Mouse (Mus musculus) sigmoid colon, adult 10 weeks (tissue): ENCODE results near the gene Gpr84. TPM values are rescaled to one million over a fixed set of nuclear protein-coding genes. Genes with fewer than 3 reads are reported as not detected.

Experiments
- polyA plus RNA-seq: library from polyadenylated mRNA; stranded (reverse); fragments of 350-450 nt; fragmentation: Illumina TruSeq; extraction: RNeasy Lipid Tissue Mini Kit (QIAGEN cat#74804); gene quantifications from one replicate; pipeline ENCODE4 v1.2.3, GENCODE M21; 2014; ENCODE audit warnings: low read depth, low replicate concordance

Gpr84 gene
- not detected for polyA plus RNA-seq

DNA sequence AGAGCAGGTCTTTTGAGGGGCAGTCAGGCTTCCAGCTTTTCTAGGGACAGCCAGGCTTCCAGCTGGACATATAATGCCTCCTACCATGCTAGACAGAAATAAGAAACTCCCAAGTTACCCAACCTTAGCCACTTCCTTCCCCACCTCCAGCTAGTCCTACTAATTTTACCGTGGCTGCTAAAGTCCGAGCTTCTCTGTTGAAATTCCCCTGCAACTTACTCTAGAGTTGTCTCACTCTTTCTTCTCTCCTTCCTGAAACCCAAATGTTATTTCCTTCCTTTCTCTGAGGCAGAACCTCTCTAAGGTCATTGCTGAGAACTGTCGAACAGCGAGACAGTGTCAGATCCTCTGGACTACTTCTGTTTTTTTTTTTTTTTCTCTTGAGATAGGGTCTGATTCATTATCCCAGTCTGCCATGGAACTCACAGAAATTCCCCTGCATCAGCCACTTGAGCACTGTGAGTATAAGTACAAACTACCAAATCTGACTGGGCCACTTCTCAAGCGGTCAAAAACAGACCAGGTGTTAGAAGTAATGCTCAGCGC lies at the start of gene Gpr84:
Gpr84 (minus strand) TSS at position 248 of the 546 bp plus-strand sequence.

DNA sequence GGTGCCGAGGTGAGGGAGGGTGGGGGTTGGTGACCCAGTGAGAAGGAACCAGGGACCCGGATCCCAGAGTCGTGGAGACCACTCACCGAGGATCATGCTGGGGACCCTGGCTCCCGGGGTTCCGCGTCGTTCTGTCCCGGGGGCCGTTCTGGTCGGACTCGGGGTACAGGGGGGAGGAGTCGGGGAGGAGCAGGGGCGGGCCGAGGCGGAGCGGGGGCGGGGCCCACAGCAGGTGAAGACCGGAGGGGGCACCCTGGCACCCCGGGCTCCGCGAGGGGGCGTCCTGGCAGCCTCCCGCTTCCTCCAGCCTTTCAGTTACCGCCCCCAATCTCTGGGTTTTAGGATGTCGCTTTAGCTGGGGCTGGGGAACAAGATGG lies 29.5 kb upstream of the Gpr84 start, which contains the start of gene Zfp385a:
Zfp385a (minus strand) TSS at position 133 of the 377 bp plus-strand sequence.

DNA sequence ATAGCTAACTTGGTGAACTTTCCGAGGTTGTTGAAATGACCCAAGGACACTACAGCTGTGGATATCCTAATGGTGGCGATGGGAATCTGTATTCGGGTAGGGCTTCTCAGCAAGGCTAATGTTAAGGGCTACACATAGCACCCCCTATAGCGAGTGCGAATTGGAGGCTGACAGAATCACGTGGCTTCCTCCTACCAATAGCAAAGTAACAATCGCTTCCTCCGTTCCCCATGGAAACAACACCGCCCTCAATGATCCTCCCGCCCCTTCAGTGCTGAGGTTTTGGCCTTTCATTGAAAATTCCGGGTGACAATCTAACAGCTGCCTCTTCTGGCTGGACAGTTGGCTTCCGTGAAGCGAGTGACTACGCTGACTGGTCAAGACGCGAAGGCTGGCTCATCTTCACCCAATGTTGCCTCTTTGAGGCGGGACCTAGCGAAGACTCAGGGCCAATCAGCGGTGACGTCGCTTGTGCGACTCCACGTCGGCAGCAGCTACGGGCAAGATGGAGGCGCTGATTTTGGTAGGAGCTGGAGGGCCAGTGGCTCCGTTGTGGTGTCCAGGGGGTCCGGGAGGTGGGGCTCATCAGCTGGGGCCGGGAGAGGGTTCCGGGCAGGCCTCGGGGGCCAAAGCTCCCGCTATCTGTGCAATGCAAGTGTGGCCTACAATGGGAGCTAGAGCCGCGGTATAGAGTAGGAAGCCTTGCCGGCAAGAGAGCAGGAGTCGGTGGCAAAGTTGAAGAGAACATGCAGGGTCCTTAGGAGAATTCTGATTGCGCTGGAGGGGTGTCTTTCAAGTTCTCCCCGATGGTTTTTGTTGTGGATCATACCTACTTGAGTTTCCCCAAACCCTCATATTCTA lies 37.8 kb downstream of the Gpr84 start, which contains the start of gene Copz1:
Copz1 (plus strand) TSS at position 296 of the 861 bp plus-strand sequence.

Other genes with a start within 250 kb of the Gpr84 start
- 17.1 TPM for gene Smug1, start 143.5 kb downstream of the Gpr84 start, polyA plus RNA-seq
- 80.4 TPM for gene Cbx5, start 70.8 kb downstream of the Gpr84 start, polyA plus RNA-seq
- 503 TPM for gene Hnrnpa1, start 70.2 kb downstream of the Gpr84 start, polyA plus RNA-seq
- gene Nfe2, start 52.2 kb downstream of the Gpr84 start, polyA plus RNA-seq: not detected
- 83.1 TPM for gene Copz1, start 37.9 kb downstream of the Gpr84 start, polyA plus RNA-seq
- not detected for gene Zfp385a, start 29.5 kb upstream of the Gpr84 start, polyA plus RNA-seq
- gene Itga5, start 56.2 kb upstream of the Gpr84 start, polyA plus RNA-seq: 1.3 TPM
- gene Gtsf1, start 119.9 kb upstream of the Gpr84 start, polyA plus RNA-seq: not detected
- not detected for gene Gtsf2, start 137.9 kb upstream of the Gpr84 start, polyA plus RNA-seq
- 7.2 TPM for gene Nckap1l, start 143.2 kb upstream of the Gpr84 start, polyA plus RNA-seq
- gene Pde1b, start 192.4 kb upstream of the Gpr84 start, polyA plus RNA-seq: 4.3 TPM
- gene Ppp1r1a, start 227.4 kb upstream of the Gpr84 start, polyA plus RNA-seq: 0.82 TPM